Mouse (Mus musculus) intestine, postnatal 0 days (tissue): ENCODE data around the gene Map3k20. TPM values are rescaled to one million over a fixed set of nuclear protein-coding genes. Genes with fewer than 3 reads are reported as not detected.

Experiments used
- ATAC-seq: fragments of 200-750 bp; cut with Nextera tagmentation; 2 replicates; pipeline ENCODE4 v1.8.0; 2017; ENCODE audit warnings: mild to moderate bottlenecking, moderate TSS enrichment, moderate library complexity
- H3K27ac ChIP-seq: fragments of 300-500 bp; sonication (generic); 2 replicates; pipeline ENCODE4 v1.5.1; 2014; ENCODE audit warnings: mild to moderate bottlenecking, low read depth, low read length, moderate library complexity
- H3K27me3 ChIP-seq: fragments of 300-500 bp; sonication (generic); replicated peaks from 2 replicates; pipeline ENCODE4 v1.6.1; 2014; ENCODE audit warnings: low read length, mixed read lengths; ENCODE audit not compliant: control insufficient read depth, insufficient read depth
- H3K36me3 ChIP-seq: fragments of 300-500 bp; sonication (generic); 2 replicates; pipeline ENCODE4 v1.6.1; 2014; ENCODE audit warnings: mild to moderate bottlenecking, moderate library complexity; ENCODE audit not compliant: control insufficient read depth, insufficient read depth
- H3K4me1 ChIP-seq: fragments of 300-500 bp; sonication (generic); replicated peaks from 2 replicates; pipeline ENCODE4 v1.6.1; 2014; ENCODE audit warnings: antibody characterized with exemption, low read length, mixed read lengths; ENCODE audit not compliant: control insufficient read depth, insufficient read depth
- H3K4me2 ChIP-seq: fragments of 300-500 bp; sonication (generic); replicated peaks from 2 replicates; pipeline ENCODE4 v1.6.1; 2014; ENCODE audit warnings: low read depth, mild to moderate bottlenecking, moderate library complexity
- H3K4me3 ChIP-seq: fragments of 300-500 bp; sonication (generic); 2 replicates; pipeline ENCODE4 v1.5.1; 2014; ENCODE audit warnings: low read depth, low read length
- H3K9ac ChIP-seq: fragments of 300-500 bp; sonication (generic); 2 replicates; pipeline ENCODE4 v1.6.1; 2014; ENCODE audit warnings: mild to moderate bottlenecking, low read depth, low read length
- H3K9me3 ChIP-seq: fragments of 300-500 bp; sonication (generic); 2 replicates; pipeline ENCODE4 v1.6.1; 2016; ENCODE audit warnings: mixed run types; ENCODE audit not compliant: control insufficient read depth
- CTCF ChIP-seq: sonication (generic); IDR thresholded peaks from 2 replicates; pipeline ENCODE4 v1.5.1; 2016; ENCODE audit warnings: low read depth, mild to moderate bottlenecking, control low read depth, antibody characterized with exemption, moderate library complexity
- WGBS: fragments of 180-500 bp; shearing (Covaris S2); extraction: QIAGEN DNeasy Blood & Tissue Kit; methylation state at CpG from one replicate; pipeline ENCODE4 v1.1.7; 2014; 5-methylcytosine and 5-hydroxymethylcytosine counted together
- polyA plus RNA-seq: library from polyadenylated mRNA; unstranded; fragments of >200 nt; fragmentation: Nextera tagmentation; extraction: Ambion mirVana; gene quantifications from 2 replicates; pipeline ENCODE4 v1.2.1, GENCODE M21; 2015

Gene Map3k20
- polyA plus RNA-seq, 1 experiment from 2014 or later, result 9.0 TPM

DNA sequence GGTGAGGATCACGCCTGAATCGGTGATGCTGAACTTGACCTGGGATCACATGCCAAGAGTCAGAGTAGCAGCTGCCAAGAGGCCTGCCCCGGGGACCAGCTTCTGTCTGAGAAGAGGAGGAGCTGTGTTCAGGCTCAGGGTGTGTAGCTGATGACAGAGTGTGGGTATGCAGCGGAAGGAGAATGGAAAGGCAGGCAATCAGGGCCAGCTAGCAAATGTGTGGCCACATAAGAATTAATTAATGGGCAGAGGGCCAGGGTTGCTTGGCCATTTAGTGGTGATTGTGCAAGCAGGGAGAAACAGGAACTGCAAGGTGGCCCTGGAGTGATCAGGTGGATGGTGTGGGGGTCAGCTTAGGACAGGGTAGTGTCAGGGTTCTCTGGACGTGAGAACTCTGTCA, 23.5 kb downstream of the Map3k20 start:
- ATAC-seq, result no peak
- Histone ChIP-seq H3K27ac (no peak overlapping the region), H3K4me1 (no peaks in the 10 kb centered on the region), H3K4me3 (no peak overlapping the region), H3K4me2 (no peak overlapping the region), H3K27me3 (no peaks in the 10 kb centered on the region), H3K9me3 (no peaks in the 10 kb centered on the region), H3K9ac (no peak overlapping the region), H3K36me3 (peaks cover 9% of the 10 kb centered on the region; the same call in 1 of the 2 replicates)
- WGBS, result 73% methylated on average over 5 of the region's 5 CpGs
- no peak for TF ChIP-seq CTCF

DNA sequence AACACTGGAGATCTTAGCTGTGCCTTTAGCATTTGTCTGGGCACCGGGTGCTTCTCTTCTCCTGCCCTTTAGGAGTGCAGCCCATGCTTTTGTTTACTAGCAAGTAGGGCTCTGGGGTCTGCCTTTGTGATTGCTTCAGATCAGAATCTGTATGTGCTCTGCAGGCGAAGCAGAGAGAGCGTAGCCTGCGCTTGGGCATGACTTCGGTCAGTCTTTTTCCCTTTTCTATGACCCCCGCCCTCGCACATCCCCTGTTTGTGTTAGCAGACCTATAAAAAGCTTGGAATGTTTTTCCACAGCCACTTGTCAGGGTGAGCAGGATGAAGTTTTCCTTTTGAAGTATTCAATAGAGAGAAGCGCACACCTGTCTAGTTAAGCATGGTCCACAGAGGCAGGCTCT, 26.0 kb downstream of the Map3k20 start:
- no peaks in the 10 kb centered on the region for H3K9me3 ChIP-seq
- no peak overlapping the region for H3K4me2 ChIP-seq
- H3K27ac ChIP-seq, result no peak overlapping the region
- H3K4me3 ChIP-seq, result no peak overlapping the region
- H3K9ac ChIP-seq, result no peak overlapping the region
- H3K4me1 ChIP-seq, result no peaks in the 10 kb centered on the region
- no peaks in the 10 kb centered on the region for H3K27me3 ChIP-seq
- no peak for ATAC-seq
- H3K36me3 ChIP-seq, result no peaks in the 10 kb centered on the region; the same call in 1 of the 2 replicates
- 68% methylated on average over 8 of the region's 8 CpGs for WGBS
- TF ChIP-seq CTCF, result no peak

- Histone ChIP-seq H3K4me3 (no peak overlapping the region), H3K27me3 (no peaks in the 10 kb centered on the region), H3K36me3 (no peaks in the 10 kb centered on the region; the same call in 1 of the 2 replicates), H3K4me1 (no peaks in the 10 kb centered on the region), H3K9ac (no peak overlapping the region), H3K4me2 (no peak overlapping the region), H3K9me3 (no peaks in the 10 kb centered on the region), H3K27ac (no peak overlapping the region)
- ATAC-seq, result peak; percentile 28; the same call in 1 of the 2 replicates
- 58% methylated on average over 11 of the region's 11 CpGs for WGBS
- no peak for TF ChIP-seq CTCF
Observed at GRCm38 (mm10) chr2:72313312-72313711, 27.9 kb downstream of the Map3k20 start.

- peak overlapping the region; percentile 22 for H3K27ac ChIP-seq
- TF ChIP-seq CTCF, result no peak
- no peaks in the 10 kb centered on the region; the same call in 1 of the 2 replicates for H3K4me1 ChIP-seq
- H3K9ac ChIP-seq, result no peak overlapping the region
- H3K4me3 ChIP-seq, result no peak overlapping the region
- no peaks in the 10 kb centered on the region; the same call in 1 of the 2 replicates for H3K36me3 ChIP-seq
- WGBS, result 46% methylated on average over 4 of the region's 4 CpGs
- no peaks in the 10 kb centered on the region for H3K9me3 ChIP-seq
- no peak overlapping the region for H3K4me2 ChIP-seq
- no peaks in the 10 kb centered on the region for H3K27me3 ChIP-seq
- no peak for ATAC-seq
Observed at GRCm38 (mm10) chr2:72318421-72318820, 33.0 kb downstream of the Map3k20 start.

DNA sequence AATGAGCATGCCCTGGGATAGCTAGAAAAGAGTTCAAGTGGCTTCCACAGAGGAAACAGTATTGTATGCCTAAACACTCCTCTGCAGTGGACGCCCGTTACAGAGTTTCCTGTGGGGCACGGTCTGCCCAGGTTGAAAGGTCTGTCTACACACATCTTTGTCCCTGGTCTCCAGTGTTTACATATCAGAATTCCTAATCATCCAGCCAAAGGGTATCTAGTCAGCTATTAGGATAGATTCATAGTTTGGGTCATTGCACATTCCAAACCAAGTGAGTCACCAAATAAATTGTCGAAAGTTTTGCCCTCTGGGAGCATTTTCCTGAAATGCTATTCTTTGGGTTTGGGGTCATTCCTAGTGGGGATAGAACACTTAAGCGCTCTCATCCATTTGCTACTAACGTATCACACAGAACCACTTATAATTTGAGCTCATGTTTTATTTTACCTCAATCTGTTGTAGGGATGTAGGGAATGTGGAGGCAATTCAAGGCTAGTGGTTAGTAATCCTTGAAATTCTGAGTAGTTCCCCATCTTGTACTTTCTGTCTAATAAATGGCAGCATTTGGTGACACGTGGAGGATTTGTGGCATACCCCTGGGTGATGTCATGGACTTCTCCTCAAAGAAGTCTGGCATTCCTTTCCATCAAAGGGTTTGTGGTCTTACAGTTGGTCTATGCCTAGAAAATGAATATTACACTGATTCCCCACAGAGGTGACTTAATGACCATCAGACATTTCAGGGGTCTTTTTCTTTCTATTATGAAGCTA, 33.8 kb downstream of the Map3k20 start:
- Histone ChIP-seq H3K27ac (peak overlapping the region; percentile 22; the same call in 1 of the 2 replicates), H3K27me3 (no peaks in the 10 kb centered on the region), H3K9me3 (no peaks in the 10 kb centered on the region), H3K36me3 (no peaks in the 10 kb centered on the region; the same call in 1 of the 2 replicates), H3K9ac (no peak overlapping the region), H3K4me2 (no peak overlapping the region), H3K4me1 (no peaks in the 10 kb centered on the region; the same call in 1 of the 2 replicates), H3K4me3 (no peak overlapping the region)
- TF ChIP-seq CTCF, result no peak
- ATAC-seq, result no peak
- WGBS, result 67% methylated on average over 7 of the region's 7 CpGs

DNA sequence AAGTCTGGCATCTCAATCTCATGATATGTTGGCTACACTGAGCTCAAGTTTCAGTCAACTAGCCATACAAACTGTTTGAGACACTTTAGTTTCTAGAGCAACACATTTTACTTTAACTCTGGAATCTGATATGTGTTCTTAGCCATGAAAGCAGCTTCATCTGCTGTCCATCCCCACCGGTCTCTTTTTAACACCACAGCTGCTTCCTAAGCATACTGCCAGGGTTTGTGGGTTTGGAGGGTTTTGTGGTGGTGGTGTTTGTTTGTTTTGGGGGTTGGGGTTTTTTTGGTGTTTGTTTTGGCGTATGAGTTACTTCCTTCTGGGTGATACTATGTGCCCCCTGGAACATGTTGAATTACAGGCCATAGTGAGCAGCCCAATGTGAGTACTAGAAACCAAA, 35.2 kb downstream of the Map3k20 start:
- WGBS, result 76% methylated on average over 2 of the region's 2 CpGs
- no peaks in the 10 kb centered on the region; the same call in 1 of the 2 replicates for H3K36me3 ChIP-seq
- no peak overlapping the region for H3K4me2 ChIP-seq
- ATAC-seq, result no peak
- no peaks in the 10 kb centered on the region; the same call in 1 of the 2 replicates for H3K4me1 ChIP-seq
- no peak for TF ChIP-seq CTCF
- H3K4me3 ChIP-seq, result no peak overlapping the region
- no peak overlapping the region for H3K9ac ChIP-seq
- no peaks in the 10 kb centered on the region for H3K9me3 ChIP-seq
- H3K27me3 ChIP-seq, result no peaks in the 10 kb centered on the region
- no peak overlapping the region for H3K27ac ChIP-seq
